Mouse (Mus musculus): ENCODE results near the gene Tmem178.
A peak's percentile ranks its signal among the peaks of the same experiment; 100 is the strongest.

Gene Tmem178

DNA sequence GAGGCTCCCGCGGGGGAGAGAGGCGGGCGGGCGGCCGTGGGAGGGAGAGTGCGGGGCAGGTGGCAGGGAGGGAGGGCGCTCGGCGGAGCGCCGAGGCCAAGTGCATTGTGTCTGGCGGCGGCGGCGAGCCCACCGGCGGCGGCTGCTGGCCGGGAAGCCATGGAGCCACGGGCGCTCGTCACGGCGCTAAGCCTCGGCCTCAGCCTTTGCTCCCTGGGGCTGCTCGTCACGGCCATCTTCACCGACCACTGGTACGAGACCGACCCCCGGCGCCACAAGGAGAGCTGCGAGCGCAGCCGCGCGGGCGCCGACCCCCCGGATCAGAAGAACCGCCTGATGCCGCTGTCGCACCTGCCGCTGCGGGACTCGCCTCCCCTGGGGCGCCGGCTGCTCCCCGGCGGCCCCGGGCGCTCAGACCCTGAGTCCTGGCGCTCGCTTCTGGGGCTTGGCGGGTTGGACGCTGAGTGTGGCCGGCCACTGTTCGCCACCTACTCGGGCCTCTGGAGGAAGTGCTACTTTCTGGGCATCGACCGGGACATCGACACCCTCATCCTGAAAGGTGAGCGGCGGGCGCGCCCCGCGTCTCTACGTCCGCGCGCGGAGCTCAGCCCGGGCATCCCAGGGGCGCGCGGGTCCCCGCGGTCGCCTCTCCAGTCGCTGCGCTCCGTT is at the start of gene Tmem178:
Gene Tmem178 (plus strand): TSS at position 103 of the 669 bp plus-strand sequence.
- DNase-seq (ENCODE audit: low spot score in 2 of 2): peak in 1 of 2 experiments; percentile 13

DNA sequence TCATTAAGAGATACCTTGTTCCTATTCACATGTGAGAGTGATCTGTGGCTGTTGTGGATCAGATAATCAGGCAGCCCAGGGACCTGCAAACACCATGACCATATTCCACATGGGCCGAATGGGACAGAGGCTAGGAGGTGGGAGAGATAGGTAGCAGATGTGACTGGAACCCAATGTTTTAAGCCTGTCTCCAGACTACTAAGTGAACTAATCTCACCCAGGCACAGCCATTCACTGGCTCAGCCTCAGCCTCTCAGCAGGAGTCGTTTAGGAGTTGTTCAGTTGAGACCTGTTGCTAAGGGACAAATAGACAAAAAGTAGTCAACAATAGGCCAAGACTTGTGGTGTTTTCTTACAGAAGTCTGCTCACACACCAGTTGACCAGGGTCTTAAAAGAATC is 48.0 kb upstream of the Tmem178 start:
- DNase-seq (ENCODE audit: low spot score in 2 of 2): no peak

DNA sequence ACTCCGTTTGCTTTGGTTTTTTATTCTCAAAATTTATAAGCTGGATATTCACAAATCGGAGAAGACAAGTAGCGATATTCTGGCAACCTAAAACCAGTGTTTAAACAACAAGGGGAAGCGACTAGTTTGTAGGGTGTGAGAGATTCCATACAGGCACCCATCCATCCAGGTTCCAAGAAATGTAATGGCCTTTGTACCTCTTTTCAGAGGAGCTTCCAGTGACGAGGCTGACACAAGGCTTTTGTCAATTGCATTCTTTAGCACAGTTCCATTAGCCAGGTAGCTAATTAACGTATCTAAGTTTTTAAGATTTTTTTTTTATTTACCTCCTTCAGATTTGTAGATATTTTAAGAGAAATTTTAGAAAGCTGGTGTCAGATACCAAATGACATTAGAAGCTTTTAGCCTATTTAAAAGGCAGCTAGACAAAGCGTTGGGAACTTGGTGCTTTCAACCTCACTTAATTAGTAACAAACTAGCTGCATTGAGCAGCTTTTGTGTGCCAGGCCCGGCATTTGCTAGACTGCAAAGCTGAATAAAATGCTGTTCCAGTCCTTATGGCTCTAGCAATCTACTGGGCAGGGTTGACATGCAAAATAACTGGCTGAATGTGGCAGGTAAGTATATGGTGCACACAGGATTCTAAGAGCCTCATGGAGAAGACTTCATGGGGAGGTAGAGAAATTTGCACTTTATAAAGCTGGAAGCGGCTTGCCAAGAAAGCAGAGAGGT is 46.6 kb upstream of the Tmem178 start:
- no peak for DNase-seq (ENCODE audit: low spot score in 2 of 2)

DNA sequence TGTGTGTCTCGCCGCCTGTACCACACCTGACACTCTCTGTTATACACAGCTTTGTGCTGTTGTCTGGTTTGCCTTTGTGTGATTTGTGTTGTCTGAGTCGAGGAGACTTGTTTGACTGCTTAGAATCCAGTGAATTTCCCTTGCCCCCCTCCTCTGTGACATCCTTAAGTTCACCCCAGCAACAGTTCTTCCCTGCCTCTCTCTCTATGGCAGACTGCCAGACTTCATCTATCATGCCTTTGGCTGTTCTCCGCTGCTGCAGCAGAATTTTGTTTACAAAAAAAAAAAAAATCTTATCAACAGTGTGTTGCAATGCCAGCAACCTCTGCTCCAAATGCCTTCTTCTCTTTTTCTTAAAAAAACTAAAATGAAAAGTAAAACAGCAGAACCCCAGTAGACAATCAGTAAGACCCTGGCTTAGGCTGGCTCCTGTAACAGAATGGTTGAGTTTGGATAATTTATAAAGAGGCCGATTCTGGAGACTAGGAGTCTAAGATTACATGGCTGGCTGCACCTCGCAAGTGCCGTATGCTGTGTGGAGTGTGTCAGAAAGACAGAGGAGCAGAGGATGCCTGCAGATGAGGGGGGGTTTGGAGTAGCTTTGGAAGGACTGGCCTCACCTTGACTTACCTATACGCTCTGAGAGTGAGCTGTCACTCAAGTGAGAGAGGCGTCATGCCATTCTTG is 44.8 kb upstream of the Tmem178 start:
- DNase-seq (ENCODE audit: low spot score in 2 of 2): no peak

DNA sequence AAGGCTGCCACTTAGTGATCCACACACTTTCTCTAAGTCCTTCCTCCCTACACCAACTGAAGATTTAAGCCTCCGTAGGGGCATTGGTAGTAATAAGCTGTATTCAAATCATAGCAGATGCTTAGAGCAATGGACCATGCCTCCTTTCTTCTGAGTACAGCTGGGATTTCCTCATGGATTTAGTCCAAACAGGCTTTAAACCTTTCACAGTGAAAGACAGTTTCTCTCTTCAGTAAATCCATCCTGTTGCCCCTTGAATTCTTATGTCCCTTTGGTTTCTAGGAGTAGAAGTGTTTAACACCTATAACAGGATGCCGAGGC is 44.3 kb upstream of the Tmem178 start:
- DNase-seq (ENCODE audit: low spot score in 2 of 2): no peak

DNA sequence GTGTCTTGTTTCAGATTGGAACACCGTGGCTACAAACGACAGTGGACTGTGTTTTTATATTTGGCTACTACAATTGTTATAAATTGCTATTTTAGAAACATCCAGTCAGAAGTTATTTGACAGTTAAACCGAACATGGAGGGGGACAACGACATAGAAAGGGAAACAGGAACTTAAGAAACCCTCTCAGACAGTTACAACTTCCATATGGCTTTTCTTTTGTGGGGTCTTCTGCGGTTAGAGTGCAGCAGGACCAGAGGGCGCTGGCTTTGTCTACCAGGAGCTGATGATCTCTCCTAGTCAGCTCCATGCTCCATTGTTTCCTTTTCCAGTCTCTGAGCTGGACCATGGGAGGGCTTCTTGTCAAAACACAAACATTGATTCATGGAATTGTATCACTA is 42.5 kb upstream of the Tmem178 start:
- no peak for DNase-seq (ENCODE audit: low spot score in 2 of 2)

DNA sequence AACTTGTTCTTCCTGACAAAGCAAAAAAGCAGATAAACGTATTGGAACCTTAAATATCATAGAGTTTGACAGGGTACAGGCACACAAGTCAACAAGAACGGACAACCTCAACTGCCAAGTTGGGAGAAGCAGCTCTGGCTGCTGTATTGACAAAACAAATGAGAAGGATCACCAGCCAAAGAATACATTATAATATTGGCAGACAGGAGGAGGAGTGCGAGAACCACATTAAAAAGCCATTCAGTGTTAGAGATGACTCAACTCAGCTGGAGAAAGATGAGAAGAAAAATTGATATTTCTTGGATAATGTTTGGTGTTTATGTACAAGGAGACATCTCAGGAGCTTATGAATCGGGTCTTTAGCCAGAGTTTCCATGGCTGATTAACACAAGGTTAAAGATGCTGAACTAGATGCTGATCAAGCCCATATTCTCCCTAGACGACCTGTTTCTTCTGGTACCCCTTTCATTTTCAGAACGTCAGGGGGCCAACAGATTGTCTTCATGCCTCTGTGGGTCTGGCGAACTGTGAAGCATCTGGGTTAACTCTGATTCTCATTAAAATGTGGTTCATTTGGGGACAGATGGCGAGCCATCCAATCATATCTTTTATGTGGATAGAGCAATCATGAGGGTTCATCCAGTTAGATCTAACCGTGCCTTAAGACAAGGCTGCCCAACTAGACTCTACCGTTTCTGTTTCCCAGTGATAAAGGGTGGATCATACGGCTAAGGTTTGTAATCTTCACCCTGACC is 41.1 kb upstream of the Tmem178 start:
- no peak for DNase-seq (ENCODE audit: low spot score in 2 of 2)

DNA sequence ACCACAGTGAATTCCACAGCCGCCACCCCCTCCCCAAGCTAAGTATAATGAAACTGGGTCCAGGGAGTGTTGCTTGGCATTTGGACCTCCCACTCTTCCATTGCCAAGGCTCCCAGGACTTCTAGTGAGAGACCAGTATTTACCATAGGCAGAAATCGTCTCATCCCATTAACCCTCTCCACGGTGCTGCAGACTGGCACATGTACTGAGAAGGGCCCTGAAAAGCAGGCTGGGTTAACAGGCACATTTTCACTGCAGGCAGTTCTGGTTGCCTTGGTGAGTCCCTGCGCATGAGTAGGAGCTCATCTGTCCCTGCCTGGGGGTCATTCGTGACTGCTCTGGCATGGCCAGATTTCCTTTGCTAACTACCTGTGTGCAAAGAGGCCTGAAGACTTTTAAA is 40.4 kb upstream of the Tmem178 start:
- no peak for DNase-seq (ENCODE audit: low spot score in 2 of 2)

DNA sequence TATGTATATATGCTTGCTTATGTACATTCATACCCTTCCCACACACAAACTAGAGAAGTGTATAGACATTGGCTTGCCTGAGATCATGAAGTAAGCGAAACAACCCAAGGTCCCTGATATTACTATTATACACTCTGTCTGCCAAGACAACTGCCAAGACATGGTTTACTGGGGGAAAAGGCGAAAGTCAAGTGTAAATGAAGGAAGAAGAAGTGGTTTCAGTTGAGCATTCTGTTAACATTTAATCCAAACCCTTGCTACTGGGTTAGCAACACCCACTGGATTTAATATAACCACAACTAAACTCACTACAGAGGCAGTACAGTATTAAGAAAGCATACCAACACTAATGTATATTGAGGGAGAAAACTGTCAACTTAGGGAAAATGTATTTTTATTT is 28.8 kb upstream of the Tmem178 start:
- DNase-seq (ENCODE audit: low spot score in 2 of 2): no peak

DNA sequence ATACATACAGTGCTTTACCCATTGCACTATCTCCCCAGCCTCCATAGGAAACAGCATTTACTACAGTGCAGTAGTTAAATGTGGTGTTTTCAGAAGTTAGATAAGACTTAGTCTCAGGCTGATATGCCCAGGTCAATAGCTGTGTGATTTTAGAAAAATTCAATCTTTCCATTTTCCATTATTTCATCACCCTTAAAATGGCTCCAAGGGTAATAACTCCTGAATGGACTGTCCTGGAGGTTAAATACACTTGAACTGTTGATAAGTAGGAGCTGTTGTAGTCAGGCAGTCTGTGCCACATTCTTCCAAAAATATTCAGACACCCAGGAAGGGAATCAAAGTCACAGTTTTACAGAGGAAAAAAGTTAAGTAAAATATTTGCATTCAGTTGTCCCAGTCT is 25.2 kb upstream of the Tmem178 start:
- no peak for DNase-seq (ENCODE audit: low spot score in 2 of 2)

DNA sequence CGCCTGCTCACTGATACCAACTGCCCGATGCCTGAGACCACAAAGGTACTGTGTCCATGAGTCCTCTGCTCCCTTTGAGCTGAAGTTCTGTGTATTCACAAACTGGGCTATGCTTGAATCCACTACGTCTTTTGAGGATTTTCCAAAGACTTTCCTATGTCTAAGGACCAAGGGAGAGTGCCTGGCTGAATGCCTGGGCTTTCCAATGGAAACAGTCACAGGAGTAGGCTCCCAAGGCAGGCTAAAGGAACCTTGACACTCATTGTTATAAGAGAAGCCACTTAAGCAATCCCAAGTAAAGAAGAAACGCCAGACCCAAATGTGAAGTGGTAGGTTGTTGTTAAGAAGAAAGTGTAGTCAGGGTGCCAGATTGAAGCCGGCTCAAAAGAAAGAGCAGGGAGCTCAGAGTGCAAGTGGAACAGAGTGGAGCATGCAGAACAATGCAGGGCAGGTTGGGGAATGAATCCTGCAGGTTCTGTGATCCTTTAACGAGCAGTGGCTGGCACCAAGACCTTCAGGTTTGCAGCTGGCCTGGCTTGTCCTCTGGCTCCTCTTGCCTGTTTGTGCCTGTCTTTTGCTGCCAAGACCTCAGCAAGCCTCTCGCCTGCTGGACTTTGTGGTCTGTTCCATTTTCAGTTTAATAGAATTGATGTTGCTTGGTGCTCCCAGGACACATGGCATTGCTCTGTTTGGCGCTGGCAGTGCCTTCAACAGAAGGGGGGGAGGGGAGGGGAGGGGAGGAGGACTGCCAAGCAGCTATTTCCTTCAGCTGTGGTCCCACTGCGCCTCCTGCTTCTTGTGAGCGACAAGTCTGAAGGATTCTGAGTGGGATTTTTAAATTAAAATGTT is 22.9 kb upstream of the Tmem178 start:
- DNase-seq (ENCODE audit: low spot score in 2 of 2): no peak

DNA sequence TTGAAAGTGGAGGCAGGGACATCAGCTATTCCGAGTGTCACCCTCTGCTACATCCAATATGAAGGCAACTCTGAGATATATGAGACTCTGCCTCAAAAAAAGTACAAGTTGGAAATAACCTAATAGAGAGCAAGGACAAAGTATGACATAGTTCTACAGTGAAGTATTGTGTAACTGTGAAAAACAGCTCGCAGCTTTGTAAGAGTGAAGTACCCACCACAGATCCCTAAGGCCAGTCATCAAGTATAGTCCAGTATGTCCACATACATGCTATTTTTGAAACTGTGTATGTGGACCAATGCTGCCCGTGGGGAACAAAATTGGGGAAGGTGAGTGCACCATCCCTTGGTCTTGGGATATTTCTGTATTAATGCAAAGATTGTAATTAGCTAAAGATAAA is 18.9 kb upstream of the Tmem178 start:
- no peak for DNase-seq (ENCODE audit: low spot score in 2 of 2)

DNA sequence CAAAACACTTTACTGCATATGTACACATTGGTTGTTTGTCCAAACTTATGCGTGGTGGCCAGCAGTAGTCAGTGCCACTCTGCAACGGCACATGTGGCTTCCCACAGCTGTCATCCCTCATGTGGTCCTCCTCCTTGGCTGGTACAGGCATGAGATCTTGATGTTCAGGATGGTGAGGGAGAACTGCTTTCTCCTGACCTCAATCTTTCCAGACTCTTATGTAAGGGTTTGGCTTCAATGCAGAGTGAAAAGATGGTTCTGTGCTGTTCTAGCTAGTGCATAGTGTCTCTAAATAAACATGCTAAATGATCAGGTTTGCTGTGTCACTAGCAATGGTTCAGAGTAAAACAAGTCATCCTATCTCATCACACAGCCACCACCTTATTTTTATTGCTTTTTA is 17.3 kb upstream of the Tmem178 start:
- DNase-seq (ENCODE audit: low spot score in 2 of 2): no peak

DNA sequence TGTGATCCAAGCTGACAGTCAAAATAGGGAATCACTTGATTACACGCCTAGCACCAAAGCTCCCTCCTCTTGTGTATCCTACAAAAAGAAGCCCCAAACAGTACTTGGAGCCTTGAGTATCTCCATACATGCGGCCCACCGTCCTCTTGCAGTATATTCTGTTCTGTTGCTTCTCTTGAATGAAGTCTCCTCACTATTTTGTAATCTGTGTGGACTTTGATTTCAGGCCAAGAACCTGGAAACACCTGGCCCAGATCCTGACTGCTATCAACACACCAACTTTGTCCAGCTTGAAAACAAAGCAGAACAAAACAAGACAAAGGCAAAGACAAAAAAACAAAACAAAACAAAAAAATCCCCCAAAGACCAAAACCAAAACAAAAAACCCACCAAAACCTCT is 11.7 kb upstream of the Tmem178 start:
- no peak for DNase-seq (ENCODE audit: low spot score in 2 of 2)

DNA sequence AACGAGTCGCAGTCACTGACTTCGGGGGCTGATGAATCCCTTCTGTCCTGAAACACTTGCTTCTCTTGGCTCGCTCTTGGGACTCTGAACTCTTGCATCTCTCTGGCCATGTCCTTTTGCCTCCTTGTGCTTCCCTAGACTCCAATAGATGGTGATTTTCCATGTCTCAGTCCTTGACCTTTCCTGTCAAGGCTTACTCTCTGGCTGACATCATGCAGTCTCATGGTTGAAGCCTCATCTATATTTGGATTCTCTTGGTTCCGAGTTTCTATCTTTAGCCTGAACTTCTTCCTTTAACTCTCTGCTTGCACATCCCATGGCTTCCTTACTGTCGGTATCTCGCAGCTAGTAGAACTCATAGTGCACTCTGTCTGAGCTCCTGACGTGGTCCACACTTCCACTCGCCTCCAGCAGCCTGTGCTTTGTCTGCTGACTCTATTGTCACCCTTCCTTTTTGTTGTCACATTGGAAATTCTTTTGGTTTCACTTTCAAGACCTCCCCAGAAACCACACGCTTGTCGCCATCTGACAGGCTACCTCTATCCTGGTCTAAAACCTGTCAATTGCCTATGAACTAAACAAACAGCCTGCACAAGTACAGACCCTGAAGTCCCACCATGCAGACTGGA is 10.9 kb upstream of the Tmem178 start:
- DNase-seq (ENCODE audit: low spot score in 2 of 2): no peak

DNA sequence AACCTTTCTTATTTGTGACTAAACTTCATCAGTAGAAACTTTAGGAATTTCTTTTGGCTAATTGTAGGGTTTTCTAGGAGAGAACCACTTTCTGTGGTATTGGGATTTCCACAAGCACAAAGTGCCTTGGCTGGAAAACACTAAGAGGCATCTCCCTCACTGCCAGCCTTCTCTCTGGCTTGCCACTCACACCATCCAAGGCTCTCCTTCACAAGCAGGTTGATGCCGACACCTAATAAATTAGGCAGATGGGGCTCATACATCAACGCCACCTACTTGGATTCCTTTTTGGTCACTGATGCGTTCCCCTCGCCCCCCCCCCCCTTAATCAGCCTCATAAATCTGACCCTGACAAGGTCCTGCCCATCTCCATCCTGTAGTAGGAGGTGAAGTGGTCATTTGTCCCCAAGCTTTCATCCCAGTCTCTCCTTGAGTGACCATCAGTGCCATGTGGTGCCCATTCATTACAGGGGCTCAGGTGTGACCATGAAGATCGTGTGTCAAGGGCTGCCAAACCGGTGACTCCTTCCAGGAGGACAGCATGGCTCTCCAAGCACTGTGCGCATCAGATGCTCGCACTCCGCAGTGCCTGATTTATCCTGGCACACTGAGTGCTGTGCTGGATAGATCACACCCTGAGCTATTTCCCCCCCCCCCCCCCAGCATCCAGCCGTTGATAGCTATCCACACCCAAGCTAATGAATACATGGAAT is 8.5 kb upstream of the Tmem178 start:
- DNase-seq (ENCODE audit: low spot score in 2 of 2): no peak

DNA sequence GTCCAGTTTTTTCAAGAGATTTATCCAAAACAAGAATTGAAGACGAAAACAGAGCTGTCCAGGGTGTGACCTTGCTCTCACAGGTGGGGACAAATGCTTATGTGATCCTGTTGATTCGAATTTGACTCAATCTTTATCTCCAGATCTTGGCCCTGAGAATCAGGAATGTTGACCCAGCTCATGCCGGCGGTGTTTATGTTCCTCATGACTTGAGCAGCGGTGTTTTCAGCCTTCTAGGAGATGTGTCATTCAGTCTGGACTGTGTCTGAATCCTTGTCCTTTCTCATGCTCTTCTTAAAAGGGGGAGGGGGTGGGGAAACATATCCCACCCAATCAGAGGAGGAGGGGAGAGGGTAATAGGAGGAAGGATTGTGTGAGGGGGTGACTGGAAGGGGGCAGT is 7.9 kb upstream of the Tmem178 start:
- no peak for DNase-seq (ENCODE audit: low spot score in 2 of 2)

DNA sequence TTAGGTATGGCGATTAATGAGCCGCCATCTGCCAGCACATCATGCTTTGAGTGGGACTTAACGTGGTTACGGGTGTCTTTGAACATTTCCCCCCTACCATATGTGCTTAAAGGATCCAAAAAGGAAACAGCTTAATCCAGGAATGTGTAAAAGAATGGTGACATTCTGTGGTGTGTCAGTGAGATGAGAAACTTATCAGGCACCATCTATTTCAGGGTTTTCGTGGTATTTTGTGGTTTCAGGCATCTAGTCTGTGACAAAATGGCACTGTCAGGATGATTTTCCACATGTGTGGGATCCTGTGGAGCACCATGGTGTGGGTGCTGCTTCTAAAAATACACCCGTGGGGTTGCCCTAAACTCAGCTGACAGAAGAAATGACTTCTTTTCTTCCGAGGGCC is 4.6 kb upstream of the Tmem178 start:
- no peak for DNase-seq (ENCODE audit: low spot score in 2 of 2)

DNA sequence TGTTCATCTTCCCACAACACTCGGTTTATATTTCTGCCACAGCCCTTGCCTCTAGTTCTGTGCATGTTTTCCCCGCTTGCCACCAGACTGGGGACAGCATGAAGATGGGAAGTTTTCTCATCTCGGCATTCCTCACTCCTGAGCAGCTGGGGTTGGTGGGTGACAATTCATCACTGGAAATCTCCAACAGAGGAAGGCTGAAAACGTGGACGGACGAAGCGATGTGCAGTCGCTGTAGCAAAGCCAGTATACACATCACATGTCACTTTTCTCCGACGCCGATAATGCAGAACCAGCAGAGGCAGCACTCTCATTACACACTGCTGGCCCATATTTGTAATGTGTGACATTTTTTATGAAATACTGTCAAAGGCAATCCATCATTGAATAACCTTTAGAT is 2.6 kb upstream of the Tmem178 start:
- DNase-seq (ENCODE audit: low spot score in 2 of 2): no peak

DNA sequence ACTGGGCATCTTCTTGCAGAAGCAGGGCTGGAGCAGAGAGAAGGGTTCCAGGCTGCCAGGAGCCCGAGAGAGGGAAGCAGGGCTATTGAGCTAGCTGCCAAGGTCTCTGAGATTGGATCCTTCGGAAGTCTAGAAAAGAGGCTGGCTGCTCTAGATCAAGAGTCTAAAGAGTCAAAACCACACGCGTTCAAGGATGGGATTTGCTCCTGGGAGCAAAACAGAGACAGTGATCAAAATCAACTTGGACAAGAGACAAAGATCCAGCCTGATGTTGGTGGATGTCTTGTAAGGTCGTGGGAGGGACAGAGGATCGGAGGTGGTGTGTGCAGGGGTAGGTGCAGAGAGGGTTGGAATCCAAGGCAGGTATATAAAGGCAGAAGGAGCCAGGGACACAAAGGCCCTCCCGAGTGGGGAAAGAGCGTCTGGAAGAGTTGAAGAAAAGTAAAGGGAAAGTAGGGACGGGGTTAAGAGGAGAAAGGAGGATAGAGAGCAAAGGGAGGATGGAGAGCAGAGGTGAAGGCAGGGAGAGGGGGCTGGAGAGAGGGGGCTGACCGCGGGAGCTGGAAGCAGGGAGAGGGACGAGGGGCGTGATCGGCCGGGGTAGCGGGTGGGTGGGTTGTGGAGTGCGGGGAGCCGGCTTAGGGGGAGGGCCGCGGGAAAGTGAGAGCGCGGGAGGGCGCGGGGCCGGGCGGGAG is 450 bp upstream of the Tmem178 start:
- no peak for DNase-seq (ENCODE audit: low spot score in 2 of 2)
